24 mouse cellular contexts compared by ENCODE assay signal in the genomic region with DNA sequence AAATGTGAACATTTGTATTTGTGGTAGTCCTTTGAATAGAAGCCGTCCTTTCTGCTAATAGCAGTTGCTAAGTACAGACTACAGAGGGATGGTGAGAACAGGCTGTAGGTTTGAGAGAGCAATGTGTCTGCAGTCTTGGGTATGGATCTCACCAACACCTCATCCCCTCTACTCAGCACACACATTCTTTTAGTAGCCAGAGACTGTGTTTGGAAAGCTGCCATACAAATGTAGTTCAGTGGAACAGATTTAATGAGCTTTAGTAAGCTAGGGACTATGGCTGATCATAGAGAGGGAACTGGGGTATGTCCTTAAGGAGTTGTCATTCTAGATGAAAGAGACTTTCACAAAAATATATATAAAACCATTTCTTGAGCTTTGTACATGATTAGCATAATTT. TPM values are rescaled to one million over a fixed set of nuclear protein-coding genes. Genes with fewer than 3 reads are reported as not detected.
DNase-seq lines count a peak whose midpoint lies in the region; ATAC-seq lines count a peak whose summit lies in the region.
"Had no signal": no experiment of that assay in that cellular context is flagged by ENCODE, and none has a peak within 500 bp of the region (broad histone marks: within the 10 kb centered on the region; RNA-seq: fewer than 3 reads in every experiment).

No protein-coding gene starts in this region.

- 80% methylated on average over 1 of the region's 1 CpGs for WGBS in forebrain, embryonic 14.5 days
- WGBS in forebrain, embryonic 13.5 days: 97% methylated on average over 1 of the region's 1 CpGs
- 35% methylated on average over 1 of the region's 1 CpGs for WGBS in heart, embryonic 16.5 days
- 82% methylated on average over 1 of the region's 1 CpGs for WGBS in heart, embryonic 10.5 days
- 61% methylated on average over 1 of the region's 1 CpGs for WGBS in lung, embryonic 16.5 days

- peak; percentile 42 for DNase-seq in forebrain, embryonic 14.5 days (ENCODE audit: low spot score)
- DNase-seq in heart, embryonic 10.5 days (ENCODE audit: low spot score): no peak
- DNase-seq in lung, postnatal 4 days: no peak
- DNase-seq in Muller cell, postnatal 12 days (ENCODE audit: inconsistent ontology term): peak; percentile 57
- DNase-seq: adrenal gland, postnatal 14 days; cerebellum, adult 11-12 months; cerebellum, postnatal 25 days; embryo, embryonic 11 days; gastrocnemius, postnatal 14 days; kidney, adult 9 months; kidney, postnatal 25 days; lung, postnatal 14 days; right cerebral cortex, postnatal 14 days; spleen, adult 18-20 months; thymus, postnatal 25 days had no signal

- peaks cover 16% of the 10 kb centered on the region for H3K4me1 ChIP-seq in forebrain, embryonic 14.5 days (ENCODE audit: control insufficient read depth, insufficient read depth, low read length)
- peaks cover 42% of the 10 kb centered on the region for H3K4me1 ChIP-seq in forebrain, embryonic 13.5 days
- peaks cover 30% of the 10 kb centered on the region for H3K4me1 ChIP-seq in heart, embryonic 16.5 days (ENCODE audit: control insufficient read depth, insufficient read depth, low read length)
- H3K4me1 ChIP-seq in heart, embryonic 10.5 days: peaks cover 45% of the 10 kb centered on the region
- H3K4me1 ChIP-seq in lung, embryonic 16.5 days (replicated peaks; ENCODE audit: control insufficient read depth, insufficient read depth, low read length): peaks cover 23% of the 10 kb centered on the region

- no peak overlapping the region for H3K4me2 ChIP-seq in forebrain, embryonic 14.5 days (ENCODE audit: low read length)
- no peak overlapping the region for H3K4me2 ChIP-seq in forebrain, embryonic 13.5 days
- no peak overlapping the region for H3K4me2 ChIP-seq in heart, embryonic 16.5 days (ENCODE audit: low read depth, low read length)
- H3K4me2 ChIP-seq in lung, embryonic 16.5 days (ENCODE audit: low read depth, low read length): no peak overlapping the region
- H3K4me2 ChIP-seq: hindbrain, embryonic 12.5 days; liver, embryonic 11.5 days; midbrain, embryonic 12.5 days had no signal

- H3K27ac ChIP-seq in forebrain, embryonic 14.5 days (ENCODE audit: low read depth, low read length): no peak overlapping the region
- H3K27ac ChIP-seq in forebrain, embryonic 13.5 days: no peak overlapping the region
- H3K27ac ChIP-seq in heart, embryonic 16.5 days (ENCODE audit: low read length): peak overlapping the region; percentile 43; the same call in 1 of the 2 replicates
- H3K27ac ChIP-seq in heart, embryonic 10.5 days: no peak overlapping the region
- H3K27ac ChIP-seq in lung, embryonic 16.5 days (ENCODE audit: low read length): peak overlapping the region; percentile 44
- H3K27ac ChIP-seq: hindbrain, embryonic 12.5 days; midbrain, embryonic 12.5 days had no signal

- no peak overlapping the region for H3K4me3 ChIP-seq in forebrain, embryonic 14.5 days (ENCODE audit: low read depth, low read length)
- H3K4me3 ChIP-seq in forebrain, embryonic 13.5 days: no peak overlapping the region
- H3K4me3 ChIP-seq in heart, embryonic 16.5 days (ENCODE audit: low read length): no peak overlapping the region
- H3K4me3 ChIP-seq in heart, embryonic 10.5 days: no peak overlapping the region
- no peak overlapping the region for H3K4me3 ChIP-seq in lung, embryonic 16.5 days (ENCODE audit: low read length)
- H3K4me3 ChIP-seq: hindbrain, embryonic 12.5 days; midbrain, embryonic 12.5 days; myocyte had no signal

- no peaks in the 10 kb centered on the region for H3K27me3 ChIP-seq in forebrain, embryonic 14.5 days (replicated peaks; ENCODE audit: control insufficient read depth, insufficient read depth, low read length)
- no peaks in the 10 kb centered on the region for H3K27me3 ChIP-seq in forebrain, embryonic 13.5 days
- no peaks in the 10 kb centered on the region for H3K27me3 ChIP-seq in heart, embryonic 16.5 days (ENCODE audit: control insufficient read depth, insufficient read depth, low read length)
- H3K27me3 ChIP-seq in heart, embryonic 10.5 days (ENCODE audit: insufficient read depth, poor library complexity, severe bottlenecking): no peaks in the 10 kb centered on the region
- H3K27me3 ChIP-seq in lung, embryonic 16.5 days (ENCODE audit: control insufficient read depth, insufficient read depth, low read depth, low read length): no peaks in the 10 kb centered on the region
- H3K27me3 ChIP-seq: hindbrain, embryonic 12.5 days; midbrain, embryonic 12.5 days had no signal

- no peak for ATAC-seq in forebrain, embryonic 14.5 days
- no peak for ATAC-seq in forebrain, embryonic 13.5 days
- no peak for ATAC-seq in heart, embryonic 16.5 days (replicated peaks; ENCODE audit: extremely low read depth, insufficient read depth, low FRiP score)
- no peak for ATAC-seq in lung, embryonic 16.5 days (ENCODE audit: low read depth)
- ATAC-seq: inflammation-experienced regulatory T-cells, adult 6 months had no signal

- H3K36me3 ChIP-seq in forebrain, embryonic 14.5 days (ENCODE audit: control insufficient read depth, insufficient read depth, low read length): no peaks in the 10 kb centered on the region
- no peaks in the 10 kb centered on the region for H3K36me3 ChIP-seq in forebrain, embryonic 13.5 days (ENCODE audit: poor library complexity, severe bottlenecking)
- H3K36me3 ChIP-seq in heart, embryonic 16.5 days (ENCODE audit: control insufficient read depth, insufficient read depth): no peaks in the 10 kb centered on the region
- no peaks in the 10 kb centered on the region for H3K36me3 ChIP-seq in heart, embryonic 10.5 days
- no peaks in the 10 kb centered on the region for H3K36me3 ChIP-seq in lung, embryonic 16.5 days (ENCODE audit: control insufficient read depth, insufficient read depth, low read length)
- H3K36me3 ChIP-seq: hindbrain, embryonic 12.5 days; midbrain, embryonic 12.5 days had no signal

- no peaks in the 10 kb centered on the region for H3K9me3 ChIP-seq in forebrain, embryonic 14.5 days (replicated peaks; ENCODE audit: control insufficient read depth, low read length)
- no peaks in the 10 kb centered on the region for H3K9me3 ChIP-seq in forebrain, embryonic 13.5 days (replicated peaks)
- no peaks in the 10 kb centered on the region for H3K9me3 ChIP-seq in heart, embryonic 16.5 days (replicated peaks; ENCODE audit: control insufficient read depth, low read length)
- H3K9me3 ChIP-seq in heart, embryonic 10.5 days: no peaks in the 10 kb centered on the region
- H3K9me3 ChIP-seq in lung, embryonic 16.5 days (ENCODE audit: control insufficient read depth, low read length): no peaks in the 10 kb centered on the region
- H3K9me3 ChIP-seq: G1E; hindbrain, embryonic 12.5 days; midbrain, embryonic 12.5 days had no signal

- H3K9ac ChIP-seq in forebrain, embryonic 14.5 days (ENCODE audit: low read length): no peak overlapping the region
- H3K9ac ChIP-seq in forebrain, embryonic 13.5 days: no peak overlapping the region
- no peak overlapping the region for H3K9ac ChIP-seq in heart, embryonic 16.5 days (ENCODE audit: low read length)
- H3K9ac ChIP-seq in lung, embryonic 16.5 days (ENCODE audit: low read length): no peak overlapping the region
- H3K9ac ChIP-seq: hindbrain, embryonic 12.5 days; midbrain, embryonic 12.5 days had no signal

RNA-seq across cellular contexts. Expression of a gene that starts 33.3 kb away (rescaled TPM):
- 72.4 and 74.4 TPM in 2 replicates for polyA plus RNA-seq in forebrain, embryonic 14.5 days (2014; fragmentation: Nextera tagmentation; extraction: Ambion mirVana)
- polyA plus RNA-seq in forebrain, embryonic 13.5 days (2015; fragmentation: Nextera tagmentation; extraction: Ambion mirVana): 66.2 and 71.7 TPM in 2 replicates
- 41.0 and 46.5 TPM in 2 replicates for polyA plus RNA-seq in heart, embryonic 16.5 days (2015; fragmentation: Nextera tagmentation; extraction: Ambion mirVana)
- 58.6 and 59.5 TPM in 2 replicates for polyA plus RNA-seq in heart, embryonic 10.5 days (2016; fragmentation: Nextera tagmentation; extraction: Ambion mirVana)
- 66.7 and 73.7 TPM in 2 replicates for polyA plus RNA-seq in lung, embryonic 16.5 days (2015; fragmentation: Nextera tagmentation; extraction: Ambion mirVana)

RNA-seq across cellular contexts. Expression of a gene that starts 33.6 kb away (rescaled TPM):
- 9.6 and 12.9 TPM in 2 replicates for polyA plus RNA-seq in forebrain, embryonic 14.5 days (2014; fragmentation: Nextera tagmentation; extraction: Ambion mirVana)
- 8.0 and 11.7 TPM in 2 replicates for polyA plus RNA-seq in forebrain, embryonic 13.5 days (2015; fragmentation: Nextera tagmentation; extraction: Ambion mirVana)
- polyA plus RNA-seq in heart, embryonic 16.5 days (2015; fragmentation: Nextera tagmentation; extraction: Ambion mirVana): 5.9 and 7.0 TPM in 2 replicates
- 7.6 and 9.4 TPM in 2 replicates for polyA plus RNA-seq in heart, embryonic 10.5 days (2016; fragmentation: Nextera tagmentation; extraction: Ambion mirVana)
- 18.1 and 28.3 TPM in 2 replicates for polyA plus RNA-seq in lung, embryonic 16.5 days (2015; fragmentation: Nextera tagmentation; extraction: Ambion mirVana)

RNA-seq across cellular contexts. Expression of a gene that starts 51.2 kb away (rescaled TPM):
- polyA plus RNA-seq in forebrain, embryonic 14.5 days (2014; fragmentation: Nextera tagmentation; extraction: Ambion mirVana): 2.0 and 2.9 TPM in 2 replicates
- 4.5 and 4.6 TPM in 2 replicates for polyA plus RNA-seq in forebrain, embryonic 13.5 days (2015; fragmentation: Nextera tagmentation; extraction: Ambion mirVana)
- polyA plus RNA-seq in heart, embryonic 16.5 days (2015; fragmentation: Nextera tagmentation; extraction: Ambion mirVana): 1.9 and 3.2 TPM in 2 replicates
- polyA plus RNA-seq in heart, embryonic 10.5 days (2016; fragmentation: Nextera tagmentation; extraction: Ambion mirVana): 2.4 and 2.5 TPM in 2 replicates
- 2.1 and 3.0 TPM in 2 replicates for polyA plus RNA-seq in lung, embryonic 16.5 days (2015; fragmentation: Nextera tagmentation; extraction: Ambion mirVana)

Comparison
In these comparisons a context has a peak if more than half of its experiments do, and no peak if none do; other contexts are left out.
1. H3K27ac ChIP-seq: peak in heart, embryonic 16.5 days (single experiment) and lung, embryonic 16.5 days (single experiment); none in forebrain, embryonic 14.5 days (single experiment), forebrain, embryonic 13.5 days (single experiment) and heart, embryonic 10.5 days (single experiment).
2. DNase-seq: peak in forebrain, embryonic 14.5 days (single experiment) and Muller cell, postnatal 12 days (single experiment); none in heart, embryonic 10.5 days (single experiment) and lung, postnatal 4 days (0 of 2).